Mouse (Mus musculus) kidney, adult 2 months (tissue): ENCODE measurements around the gene Tbx3.

Source experiments
- CTCF ChIP-seq: fragments of 200-500 bp; conservative IDR thresholded peaks from 2 replicates; pipeline ENCODE4 v1.5.1; 2011; ENCODE audit warnings: low read depth, mild to moderate bottlenecking, control low read depth, low read length, moderate library complexity, mixed read lengths; ENCODE audit not compliant: insufficient read depth, insufficient read length
- POLR2A ChIP-seq: fragments of 200-500 bp; IDR thresholded peaks from one replicate; pipeline ENCODE4 v1.6.1; 2011; ENCODE audit warnings: low read depth, low read length, control low read depth

DNA sequence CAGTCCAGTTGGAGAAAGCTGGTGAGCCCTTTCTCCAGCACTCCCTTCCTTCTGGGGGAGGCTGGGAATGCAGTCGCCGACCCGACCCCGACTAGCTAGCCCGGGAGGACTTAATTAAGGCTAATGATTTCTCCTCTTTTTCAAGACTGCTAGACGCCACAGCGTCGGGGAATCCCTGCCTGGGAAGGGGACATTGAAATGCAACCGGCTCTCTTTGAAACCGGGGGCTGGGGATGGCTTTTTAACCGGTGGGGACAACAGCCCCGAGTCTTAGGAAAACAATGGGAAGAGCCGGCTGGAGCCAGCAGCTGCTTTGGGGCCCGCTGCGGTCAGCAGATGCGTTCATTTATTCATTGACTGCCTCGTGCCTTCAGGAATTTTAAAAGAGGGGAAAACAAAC lies 36.0 kb downstream of the Tbx3 start:
- TF ChIP-seq POLR2A (no peak), CTCF (no peak)
